Mouse (Mus musculus) urinary bladder, adult 2 months (tissue): ENCODE results near the gene Tbx5. TPM values are rescaled to one million over a fixed set of nuclear protein-coding genes. Genes with fewer than 3 reads are reported as not detected.
"Not testable (repeated sequence)": the region's sequence is repeated elsewhere in the genome, so short reads cannot be mapped to it uniquely, and the experiment has no call there.

Source experiments
- DNase-seq: peaks from one replicate; pipeline ENCODE4 v3.0.0; 2022; ENCODE audit warnings: low spot score
- polyA plus RNA-seq: library from polyadenylated mRNA; depleted of rRNA; stranded (reverse); fragments of >200 nt; gene quantifications from 2 replicates; pipeline ENCODE4 v1.2.3, GENCODE M21; 2012

Gene Tbx5
- polyA plus RNA-seq, 1 experiment: 9.9 TPM

DNA sequence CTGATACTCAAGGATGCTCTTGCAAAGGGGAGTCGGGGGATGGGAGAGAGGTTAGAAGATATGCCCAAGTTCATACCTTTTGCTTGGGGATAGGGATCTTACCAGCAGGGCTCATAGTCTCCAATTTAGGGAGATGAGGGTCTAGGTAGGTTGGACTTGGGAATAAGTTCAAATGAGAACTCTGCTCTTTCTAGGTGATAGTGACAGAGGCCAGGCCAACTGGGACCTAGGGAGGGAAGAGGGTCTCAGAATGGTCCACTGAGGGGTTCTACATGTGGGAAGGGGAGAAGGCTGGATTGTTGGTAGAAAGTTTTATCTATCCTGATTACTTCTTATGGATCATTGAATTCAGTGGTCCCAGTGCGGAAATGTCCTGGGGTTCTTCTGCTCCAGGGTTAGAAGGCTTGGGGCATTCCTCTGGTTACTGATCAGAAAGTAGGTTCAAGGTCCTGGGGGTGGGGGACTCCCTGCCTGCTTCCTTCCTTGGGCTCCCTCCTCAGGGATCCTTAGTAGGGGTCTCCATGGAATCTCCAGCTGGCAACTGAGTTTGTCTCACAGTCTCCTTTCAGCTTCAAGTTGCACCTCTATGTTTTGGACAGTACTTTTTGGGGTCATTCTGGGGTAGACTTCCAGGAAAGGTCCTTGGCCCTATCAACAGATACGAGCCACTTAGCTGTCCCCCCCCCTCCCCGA, 10.4 kb downstream of the Tbx5 start:
- no peak for DNase-seq

DNA sequence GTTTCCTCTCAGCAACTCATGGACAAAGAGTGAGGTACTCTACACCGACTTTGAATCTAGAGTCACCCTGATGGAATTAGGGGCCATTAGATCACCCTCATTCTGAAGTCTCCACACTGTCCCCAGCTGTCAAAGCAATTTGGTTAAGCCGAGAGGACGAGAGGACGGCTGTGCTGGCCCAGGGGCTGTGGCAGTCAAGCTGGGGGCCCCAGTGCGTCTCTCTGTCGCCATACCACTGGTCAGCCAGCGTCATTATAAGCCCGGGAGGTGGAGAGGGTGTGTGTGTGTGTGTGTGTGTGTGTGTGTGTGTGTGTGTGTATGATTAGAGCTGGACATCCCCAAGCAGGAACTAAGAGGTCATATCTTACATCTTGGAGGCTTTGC, 10.9 kb downstream of the Tbx5 start:
- DNase-seq: no peak

DNA sequence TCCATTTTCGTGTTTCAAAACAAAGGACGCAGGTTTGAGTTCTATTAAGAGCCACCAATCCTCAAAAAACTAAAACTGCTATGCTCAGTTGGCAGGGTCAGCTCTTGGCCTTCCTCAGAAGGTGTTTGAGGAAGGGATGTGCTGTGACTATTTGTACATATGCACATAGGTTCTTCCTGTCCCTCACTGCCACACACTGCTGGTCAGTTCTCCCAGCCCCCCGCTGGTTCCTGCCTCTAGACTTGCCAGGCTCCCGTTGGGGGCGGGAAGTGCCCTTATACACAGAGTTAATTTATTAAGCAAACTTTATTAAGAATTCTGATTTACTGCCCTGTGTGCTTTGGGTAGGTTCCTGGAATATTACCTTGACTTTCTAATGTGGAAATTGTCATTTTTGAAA, 11.9 kb downstream of the Tbx5 start:
- DNase-seq: no peak

DNA sequence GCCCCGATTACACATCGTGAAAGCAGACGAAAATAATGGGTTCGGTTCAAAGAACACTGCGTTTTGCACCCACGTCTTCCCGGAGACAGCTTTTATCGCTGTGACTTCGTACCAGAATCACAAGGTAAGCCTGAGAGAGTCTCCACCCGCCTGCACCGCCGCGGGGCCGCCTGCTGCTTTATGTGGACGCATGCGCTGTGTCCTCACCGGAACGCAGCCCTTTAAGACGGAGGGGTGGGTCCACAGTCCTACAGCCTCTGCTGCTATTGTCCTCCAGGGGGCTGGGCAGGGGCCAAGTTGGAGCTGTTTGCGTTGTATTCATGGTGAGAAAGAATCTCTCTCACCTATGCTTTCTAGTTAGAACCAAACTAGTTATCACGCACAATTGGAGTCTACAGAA, 12.5 kb downstream of the Tbx5 start:
- DNase-seq: no peak

GRCm38 (mm10) chr5:119857052-119857451, 24.6 kb downstream of the Tbx5 start:
- no peak for DNase-seq

DNA sequence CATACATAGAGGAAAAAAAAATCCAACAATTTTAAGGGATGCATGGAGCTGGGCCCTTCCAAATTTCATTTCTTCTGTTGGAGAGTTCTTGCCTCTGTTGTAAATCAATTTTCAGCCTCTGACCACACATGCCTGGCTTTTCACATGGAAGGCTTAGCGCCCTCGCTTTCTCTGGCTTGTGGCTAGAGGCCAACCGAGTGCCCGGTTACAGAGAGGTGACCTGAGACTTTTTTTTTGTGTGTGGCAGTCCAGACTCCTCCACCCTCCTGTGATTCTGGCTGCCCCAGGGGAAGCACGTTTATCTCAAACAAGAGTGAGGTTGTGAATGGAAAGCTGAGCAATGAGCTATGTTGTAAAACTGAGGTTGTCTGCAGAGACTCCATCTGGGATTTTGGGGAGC, 28.8 kb downstream of the Tbx5 start:
- no peak for DNase-seq

DNA sequence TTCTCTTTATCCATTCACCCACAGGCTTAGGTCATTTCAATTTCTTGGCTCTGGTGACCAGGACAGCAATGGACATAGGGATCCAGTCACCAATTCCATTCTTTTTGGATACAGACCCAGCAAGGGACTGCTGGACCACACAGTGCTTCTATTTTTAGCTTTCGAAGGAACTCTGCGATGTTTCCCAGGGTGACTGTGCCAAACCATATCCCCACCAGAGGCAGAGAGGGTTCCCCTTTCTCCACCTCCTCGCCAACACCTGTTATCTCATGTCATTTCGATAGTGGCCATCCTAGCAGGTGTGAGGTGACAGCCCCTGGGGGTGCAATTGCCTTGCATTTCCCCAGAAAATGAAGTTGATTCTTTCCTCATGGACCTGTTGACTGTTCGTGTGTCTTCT, 30.0 kb downstream of the Tbx5 start:
- DNase-seq: no peak

DNA sequence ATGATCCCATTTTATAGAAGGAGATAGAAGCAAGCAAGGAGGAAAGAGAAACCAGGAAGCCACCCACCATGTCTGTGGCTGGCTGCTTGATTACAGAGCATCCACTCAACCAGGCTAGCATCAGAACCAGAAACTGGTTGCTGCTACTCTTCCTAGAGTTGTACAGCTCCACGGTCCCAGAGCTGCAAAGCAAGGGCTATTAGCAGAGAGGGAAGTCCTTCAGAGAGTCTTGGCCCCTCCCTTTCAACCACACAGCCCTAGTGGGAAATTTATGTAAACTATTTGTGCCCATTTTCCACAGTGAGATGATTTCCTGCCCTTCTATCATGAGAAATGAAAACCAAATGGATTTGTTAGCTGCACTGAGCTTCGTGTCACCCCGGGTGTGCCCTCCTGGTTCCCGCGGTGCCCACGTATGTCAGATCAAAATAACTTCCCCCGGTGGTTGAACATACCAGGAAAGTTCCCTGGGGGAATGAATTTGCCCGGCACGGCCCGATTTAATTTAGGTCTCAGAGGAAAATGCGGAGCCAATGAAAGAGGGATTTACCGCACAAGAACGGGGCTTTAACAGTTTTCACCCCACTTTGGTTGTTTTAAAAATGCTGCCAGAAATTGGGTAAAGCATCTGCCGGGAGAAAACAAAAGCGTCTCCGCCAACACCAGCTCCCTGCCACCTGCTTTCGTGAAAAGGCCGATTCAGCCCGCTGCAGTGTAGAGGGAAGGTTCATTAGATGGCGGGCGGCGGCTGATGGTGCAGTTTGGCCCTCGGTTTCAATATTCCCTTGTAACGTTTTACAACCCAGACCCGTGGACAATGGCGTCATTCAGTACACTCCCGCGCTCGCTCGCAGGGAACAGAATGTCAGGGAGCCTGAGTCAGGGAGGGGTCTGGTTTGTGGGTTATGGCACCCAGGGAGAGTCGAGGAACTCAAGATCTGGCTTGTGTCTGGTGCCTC, 34.1 kb downstream of the Tbx5 start:
- DNase-seq: no peak

DNA sequence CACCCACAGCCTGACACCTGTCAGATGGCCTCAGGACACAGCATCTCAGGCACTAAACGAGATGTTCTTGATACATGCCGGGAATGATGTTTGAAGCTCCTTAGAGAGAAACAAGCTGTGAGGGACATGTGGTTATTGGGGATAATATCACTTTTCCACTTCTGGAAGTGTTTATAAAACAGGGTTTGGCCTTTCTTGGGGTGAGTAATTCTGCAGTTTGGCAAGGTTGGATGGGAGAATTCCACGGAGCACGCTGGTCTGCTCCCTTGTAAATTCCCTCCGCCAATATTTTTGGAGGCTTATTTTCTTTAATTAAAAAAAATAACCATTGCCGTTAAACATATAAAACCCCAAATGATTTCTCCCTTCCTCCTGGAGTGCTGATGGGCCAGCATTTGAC, 35.5 kb downstream of the Tbx5 start:
- DNase-seq: no peak

DNA sequence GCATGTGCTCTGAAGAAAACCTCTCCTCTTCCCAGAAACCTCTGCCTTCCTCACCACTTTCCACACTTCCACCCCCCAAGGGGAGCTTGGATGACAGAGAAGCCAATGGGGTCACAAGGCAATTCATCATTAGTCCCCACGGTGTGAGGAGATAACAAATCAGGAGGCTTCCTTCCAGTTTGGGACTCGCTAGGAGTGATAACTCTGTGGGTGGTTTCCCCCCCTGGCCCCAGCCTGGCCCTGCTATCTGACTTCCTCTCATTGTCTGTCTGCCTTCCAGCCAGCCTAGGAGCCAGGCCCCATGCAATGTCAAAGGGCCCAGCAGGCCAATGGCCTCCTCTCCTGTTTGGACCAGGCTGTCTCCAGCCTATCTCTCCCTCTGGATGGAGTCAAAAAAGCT, 43.0 kb downstream of the Tbx5 start:
- no peak for DNase-seq

DNA sequence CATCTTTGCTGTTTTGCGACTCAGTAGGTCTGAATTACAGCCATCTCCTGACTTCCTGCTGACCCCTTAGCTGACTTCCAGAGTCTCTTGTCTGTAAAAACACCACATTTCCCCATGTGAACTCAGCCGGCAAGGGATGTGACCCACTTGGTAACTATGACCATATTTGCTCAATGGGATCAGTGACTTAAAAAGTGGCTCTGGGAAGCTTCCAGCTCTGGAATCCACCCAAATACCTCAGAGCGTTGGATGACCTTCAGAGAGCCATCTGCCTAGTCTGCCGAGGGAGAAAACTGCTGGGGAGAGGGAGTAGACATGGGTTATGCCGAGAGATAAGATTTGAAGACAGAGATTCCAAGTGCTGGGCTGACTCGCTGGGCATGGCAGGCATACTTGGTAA, 44.7 kb downstream of the Tbx5 start:
- DNase-seq: no peak

- DNase-seq: no peak
Observed at GRCm38 (mm10) chr5:119885595-119885994, 53.1 kb downstream of the Tbx5 start.

DNA sequence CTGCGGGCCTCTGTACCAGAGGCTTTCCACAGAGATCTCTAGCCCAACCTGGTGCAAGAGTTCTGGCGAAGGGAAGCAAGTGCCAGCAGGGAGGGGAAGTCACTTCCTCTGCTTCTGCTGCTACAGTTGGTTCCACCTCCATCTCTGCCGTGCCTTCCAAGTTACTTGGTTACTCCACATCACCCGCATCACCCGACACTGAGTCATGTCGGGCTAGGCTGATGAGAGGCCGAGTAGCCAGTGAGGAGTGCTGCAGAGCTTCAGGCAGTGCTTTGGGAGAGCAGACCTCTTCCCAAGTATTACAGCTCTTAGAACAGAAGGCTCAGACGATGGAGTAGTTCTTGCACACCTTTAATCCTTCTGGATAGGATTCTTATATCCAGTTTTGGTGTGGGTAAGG, 54.9 kb downstream of the Tbx5 start:
- DNase-seq: no peak

DNA sequence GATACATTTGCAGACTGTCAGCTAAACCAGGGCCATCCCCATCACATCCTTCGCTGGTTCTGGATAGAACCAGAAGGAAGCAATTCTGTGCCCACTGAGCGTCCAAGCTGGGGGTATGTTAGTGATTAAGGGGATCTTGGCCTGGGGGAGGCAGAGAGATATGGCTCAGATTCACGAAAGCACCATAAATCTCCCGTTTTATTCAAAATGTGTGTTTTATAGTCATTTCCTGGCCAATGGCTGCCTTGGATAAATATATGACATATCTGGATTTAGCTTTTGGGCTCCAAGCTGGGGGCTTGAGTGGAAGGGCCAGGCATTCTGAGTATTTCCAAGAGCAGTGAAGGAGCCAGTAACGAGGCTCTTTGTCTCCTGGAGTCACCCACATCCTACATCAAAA, 59.5 kb downstream of the Tbx5 start:
- no peak for DNase-seq

GRCm38 (mm10) chr5:119893060-119893459, 60.6 kb downstream of the Tbx5 start:
- no peak for DNase-seq

- no peak for DNase-seq
Observed at GRCm38 (mm10) chr5:119896605-119897004, 64.1 kb downstream of the Tbx5 start.

DNA sequence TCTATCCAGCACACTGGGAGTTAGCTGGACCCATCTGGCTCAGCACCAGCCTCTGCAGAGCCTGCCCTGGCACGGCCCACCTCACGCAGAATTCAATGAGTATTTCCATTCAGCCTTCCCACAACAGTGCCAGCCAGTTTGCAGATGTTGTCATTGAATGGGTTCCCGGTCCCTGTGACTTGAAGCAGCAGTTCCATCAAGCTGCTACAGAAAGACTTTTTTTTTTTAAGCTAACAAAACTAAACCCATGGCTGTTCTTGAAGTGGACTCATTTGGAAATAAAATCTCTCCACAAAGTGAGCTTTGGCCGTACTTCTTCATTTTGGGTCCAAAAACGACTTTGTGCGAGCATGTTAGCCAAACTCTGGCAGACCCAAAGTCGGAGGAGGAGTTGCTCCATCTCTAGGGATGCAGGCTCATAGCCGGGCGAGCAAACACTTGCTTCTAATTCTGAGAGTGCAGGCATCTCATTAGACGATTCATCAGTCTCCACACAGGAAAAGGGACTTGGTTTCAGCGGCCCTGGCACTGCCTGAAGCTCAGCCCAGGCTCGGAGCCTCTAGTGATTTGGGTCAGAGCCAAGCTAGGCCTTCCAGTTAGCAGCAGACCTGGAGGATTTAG, 84.2 kb downstream of the Tbx5 start:
- DNase-seq: no peak

GRCm38 (mm10) chr5:119918381-119918780, 85.9 kb downstream of the Tbx5 start:
- DNase-seq: not testable (repeated sequence)

- no peak for DNase-seq
Observed at GRCm38 (mm10) chr5:119920941-119921340, 88.5 kb downstream of the Tbx5 start.

- no peak for DNase-seq
Observed at GRCm38 (mm10) chr5:119922229-119922628, 89.8 kb downstream of the Tbx5 start.
